Mouse (Mus musculus): ENCODE measurements at regions not wholly inside any gene's neighbourhood (a gene's known extent, or its start where the extent isn't known, plus 50 kb on each side); places are given as distances from the start of the nearest gene placed in this dataset.

DNA sequence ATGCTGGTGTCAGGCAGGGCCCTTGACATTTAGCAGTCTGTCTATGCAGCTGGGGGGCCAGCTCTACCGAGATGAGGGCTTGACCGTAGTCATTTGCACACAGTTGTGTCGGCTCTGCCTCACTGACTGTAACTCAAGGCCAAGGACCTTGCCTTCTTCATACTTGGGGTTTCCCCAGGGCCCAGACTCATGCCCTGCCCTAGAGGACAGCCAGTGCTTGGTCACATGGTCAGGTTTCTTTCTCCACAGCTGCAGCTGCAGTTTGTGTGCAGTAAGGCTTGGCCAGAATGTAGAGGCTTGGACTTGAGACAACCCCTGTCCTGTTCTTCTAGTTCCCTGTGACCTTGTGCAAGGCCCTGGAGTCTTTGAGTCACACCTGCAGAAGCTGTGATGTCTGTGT, 68.7 kb upstream of the Id2 start:
- TF ChIP-seq CTCF (IDR thresholded peaks at IDR 0.05; ENCODE audit: borderline replicate concordance, insufficient read depth, low read depth, low read length) (no peak), POLR2A (IDR thresholded peaks at IDR 0.05; ENCODE audit: borderline replicate concordance, insufficient read depth, low read length) (no peak)
